Mouse (Mus musculus): Measurements from ENCODE around the gene Clstn1.

DNA sequence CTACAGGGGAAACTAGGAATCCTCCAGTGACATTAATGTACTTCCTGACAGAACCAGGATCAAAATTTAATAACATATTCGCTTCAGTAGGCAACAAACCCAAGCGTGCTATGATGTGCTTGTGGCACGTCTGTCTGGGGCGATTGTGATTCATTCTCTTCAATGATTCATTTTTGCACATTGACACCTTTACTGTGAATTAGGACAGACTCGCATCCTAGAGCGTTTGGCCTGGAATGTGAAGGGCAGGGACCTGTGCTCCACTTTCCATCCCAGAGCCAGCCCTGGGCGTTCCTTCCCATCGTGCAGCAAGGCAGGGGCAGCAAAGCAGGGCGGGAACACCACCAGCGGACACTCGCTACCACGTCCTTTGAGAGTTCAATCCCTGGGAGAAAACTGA lies 43.8 kb upstream of the Clstn1 start:
- TF ChIP-seq CTCF (IDR thresholded peaks at IDR 0.05 in 2 of 3, conservative IDR thresholded peaks at IDR 0.05 in 1 of 3; ENCODE audit: control insufficient read depth in 1 of 3, insufficient read depth in 1 of 3, low read depth in 2 of 3, low read length in 3 of 3, poor library complexity in 1 of 3, severe bottlenecking in 1 of 3) (no peak), MAX (IDR thresholded peaks at IDR 0.05; ENCODE audit: low read length) (no peak), E2F4 (IDR thresholded peaks at IDR 0.05; ENCODE audit: borderline replicate concordance, low read depth, low read length) (no peak), POLR2AphosphoS2 (IDR thresholded peaks at IDR 0.05; ENCODE audit: low read length) (no peak), POLR2A (IDR thresholded peaks at IDR 0.05; ENCODE audit: control insufficient read depth in 1 of 2, insufficient read depth in 1 of 2, low read depth in 1 of 2, low read length in 2 of 2, poor library complexity in 1 of 2) (no peak), EP300 (IDR thresholded peaks at IDR 0.05; ENCODE audit: low read depth in 1 of 2, low read length in 2 of 2) (no peak), NRF1 (IDR thresholded peaks at IDR 0.05; ENCODE audit: insufficient read depth, low read depth, low read length, poor library complexity, severe bottlenecking) (no peak), RCOR1 (IDR thresholded peaks at IDR 0.05; ENCODE audit: low read depth, low read length) (no peak)
